Mouse (Mus musculus) forebrain, embryonic 15.5 days (tissue): ENCODE results near the gene Tmem92. TPM values are rescaled to one million over a fixed set of nuclear protein-coding genes. Genes with fewer than 3 reads are reported as not detected.
"Not testable (repeated sequence)": the region's sequence is repeated elsewhere in the genome, so short reads cannot be mapped to it uniquely, and the experiment has no call there.

Experiments used
- ATAC-seq: fragments of 200-750 bp; cut with Nextera tagmentation; replicated peaks from 2 replicates; pipeline ENCODE4 v1.8.0; 2017; ENCODE audit warnings: mild to moderate bottlenecking, moderate TSS enrichment, moderate library complexity
- H3K27ac ChIP-seq: fragments of 300-500 bp; sonication (generic); replicated peaks from 2 replicates; pipeline ENCODE4 v1.5.1; 2015; ENCODE audit warnings: mild to moderate bottlenecking, inconsistent platforms
- H3K27me3 ChIP-seq: fragments of 300-500 bp; sonication (generic); 2 replicates; pipeline ENCODE4 v1.6.1; 2015; ENCODE audit warnings: inconsistent platforms
- H3K36me3 ChIP-seq: fragments of 300-500 bp; sonication (generic); 2 replicates; pipeline ENCODE4 v1.6.1; 2015; ENCODE audit warnings: mild to moderate bottlenecking, inconsistent platforms
- H3K4me1 ChIP-seq: fragments of 300-500 bp; sonication (generic); 2 replicates; pipeline ENCODE4 v1.6.1; 2015; ENCODE audit warnings: inconsistent platforms
- H3K4me2 ChIP-seq: fragments of 300-500 bp; sonication (generic); replicated peaks from 2 replicates; pipeline ENCODE4 v1.6.1; 2015; ENCODE audit warnings: mild to moderate bottlenecking, inconsistent platforms
- H3K4me3 ChIP-seq: fragments of 300-500 bp; sonication (generic); 2 replicates; pipeline ENCODE4 v1.5.1; 2015; ENCODE audit warnings: mild to moderate bottlenecking, inconsistent platforms
- H3K9ac ChIP-seq: fragments of 300-500 bp; sonication (generic); replicated peaks from 2 replicates; pipeline ENCODE4 v1.6.1; 2015; ENCODE audit warnings: mild to moderate bottlenecking, inconsistent platforms
- H3K9me3 ChIP-seq: fragments of 300-500 bp; sonication (generic); 2 replicates; pipeline ENCODE4 v1.6.1; 2016; ENCODE audit warnings: inconsistent platforms
- WGBS: fragments of 180-500 bp; shearing (Covaris S2); methylation state at CpG from one replicate; pipeline ENCODE4 v1.1.7; 2015; ENCODE audit warnings: mixed read lengths; 5-methylcytosine and 5-hydroxymethylcytosine counted together
- polyA plus RNA-seq: library from polyadenylated mRNA; unstranded; fragments of >200 nt; fragmentation: Nextera tagmentation; extraction: Ambion mirVana; gene quantifications from 2 replicates; pipeline ENCODE4 v1.2.1, GENCODE M21; 2015

Tmem92 gene
- 0.13 TPM in 1 of 2 replicates, not detected in the other for polyA plus RNA-seq

GRCm38 (mm10) chr11:94782603-94783002, at the start of gene Tmem92:
Tmem92 (minus strand) TSS chr11:94782703.
- H3K9me3 ChIP-seq, result no peaks in the 10 kb centered on the region
- no peaks in the 10 kb centered on the region for H3K4me1 ChIP-seq
- no peak within 1 kb of the TSS for H3K27ac ChIP-seq
- H3K4me2 ChIP-seq, result no peak within 1 kb of the TSS
- H3K4me3 ChIP-seq, result no peak within 1 kb of the TSS
- ATAC-seq, result no peak
- H3K27me3 ChIP-seq, result no peaks in the 10 kb centered on the region
- no peaks in the 10 kb centered on the region for H3K36me3 ChIP-seq
- no peak within 1 kb of the TSS for H3K9ac ChIP-seq

GRCm38 (mm10) chr11:94828966-94829365, 46.5 kb upstream of the Tmem92 start:
- Histone ChIP-seq H3K36me3 (no peaks in the 10 kb centered on the region), H3K4me3 (no peak overlapping the region), H3K4me2 (no peak overlapping the region), H3K4me1 (no peaks in the 10 kb centered on the region), H3K27ac (no peak overlapping the region), H3K9me3 (no peaks in the 10 kb centered on the region), H3K9ac (no peak overlapping the region), H3K27me3 (no peaks in the 10 kb centered on the region)
- no peak for ATAC-seq
- WGBS, result 78% methylated on average over 3 of the region's 3 CpGs

GRCm38 (mm10) chr11:94819427-94819826, 36.9 kb upstream of the Tmem92 start:
- H3K9me3 ChIP-seq, H3K4me2 ChIP-seq, H3K4me3 ChIP-seq, H3K27me3 ChIP-seq, ATAC-seq, H3K27ac ChIP-seq, H3K4me1 ChIP-seq, H3K36me3 ChIP-seq, H3K9ac ChIP-seq: not testable (repeated sequence)

GRCm38 (mm10) chr11:94818946-94819345, 36.4 kb upstream of the Tmem92 start:
- H3K4me3 ChIP-seq, H3K27me3 ChIP-seq, H3K27ac ChIP-seq, H3K36me3 ChIP-seq, H3K9me3 ChIP-seq, ATAC-seq, H3K9ac ChIP-seq, H3K4me1 ChIP-seq, H3K4me2 ChIP-seq: not testable (repeated sequence)

- H3K4me1 ChIP-seq, H3K4me3 ChIP-seq, ATAC-seq, H3K4me2 ChIP-seq, H3K9me3 ChIP-seq, H3K36me3 ChIP-seq, H3K27me3 ChIP-seq, H3K9ac ChIP-seq, H3K27ac ChIP-seq: not testable (repeated sequence)
- WGBS, result 70% methylated on average over 2 of the region's 3 CpGs
These were observed 29.0 kb upstream of the Tmem92 start for GRCm38 (mm10) chr11:94811537-94811936.

DNA sequence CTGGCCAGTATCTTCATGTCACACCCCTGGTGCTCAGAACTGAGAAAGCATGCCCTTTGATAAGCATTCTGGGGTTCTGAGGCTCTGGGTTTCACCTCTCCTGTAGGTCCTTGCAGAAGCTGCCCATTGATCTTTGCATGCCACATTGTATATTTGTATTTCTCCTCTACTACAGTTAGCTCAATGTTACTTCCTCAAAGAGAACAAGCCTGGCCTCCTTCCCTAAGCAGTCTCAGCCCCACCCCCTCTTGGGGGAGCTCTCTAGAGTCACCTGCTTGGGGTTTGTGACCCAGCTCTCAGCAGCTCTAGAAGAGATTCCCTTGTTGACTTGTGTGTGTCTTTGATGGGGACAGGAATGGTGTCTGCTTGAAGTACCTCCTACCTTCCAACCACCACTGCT, 9.2 kb upstream of the Tmem92 start:
- Histone ChIP-seq H3K9me3 (no peaks in the 10 kb centered on the region), H3K36me3 (no peaks in the 10 kb centered on the region), H3K4me3 (no peak overlapping the region), H3K27me3 (no peaks in the 10 kb centered on the region), H3K9ac (no peak overlapping the region), H3K4me2 (no peak overlapping the region), H3K4me1 (no peaks in the 10 kb centered on the region), H3K27ac (no peak overlapping the region)
- ATAC-seq, result no peak

GRCm38 (mm10) chr11:94785247-94785646, 2.7 kb upstream of the Tmem92 start:
- H3K36me3 ChIP-seq, result no peaks in the 10 kb centered on the region
- no peak overlapping the region for H3K27ac ChIP-seq
- 10% methylated on average over 2 of the region's 2 CpGs for WGBS
- H3K4me3 ChIP-seq, result no peak overlapping the region
- ATAC-seq, result no peak
- no peaks in the 10 kb centered on the region for H3K27me3 ChIP-seq
- H3K9me3 ChIP-seq, result no peaks in the 10 kb centered on the region
- no peaks in the 10 kb centered on the region for H3K4me1 ChIP-seq
- no peak overlapping the region for H3K4me2 ChIP-seq
- no peak overlapping the region for H3K9ac ChIP-seq

DNA sequence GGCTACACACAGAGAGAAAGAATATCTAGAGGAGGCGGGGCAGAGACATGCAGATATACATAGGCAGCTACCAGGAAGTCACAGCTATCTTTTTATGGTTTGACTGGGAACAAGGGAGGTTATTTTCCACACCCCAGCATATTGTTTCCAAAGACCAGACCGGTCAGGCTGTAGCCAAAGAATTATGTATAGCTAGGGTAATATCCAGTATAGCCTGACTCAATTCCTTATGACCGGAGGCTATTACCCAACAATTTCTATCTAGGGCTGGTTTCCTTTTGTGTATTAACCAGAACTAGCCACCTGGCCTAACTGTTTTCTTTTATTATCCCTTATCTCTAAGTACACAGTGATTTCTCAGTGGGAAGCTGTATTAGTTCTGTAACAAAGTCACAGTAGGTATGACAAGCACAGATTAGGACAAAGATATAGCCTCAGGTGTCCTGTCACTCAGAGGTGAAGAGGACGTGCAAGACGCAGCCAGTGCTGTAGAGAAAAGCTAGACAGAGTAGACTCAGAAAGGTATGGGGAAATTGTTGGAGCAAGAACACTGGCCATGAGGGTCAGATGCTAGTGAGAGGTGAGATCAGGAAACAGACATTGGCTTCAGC, 7.5 kb downstream of the Tmem92 start:
- H3K4me3 ChIP-seq, result no peak overlapping the region
- H3K4me2 ChIP-seq, result no peak overlapping the region
- H3K27ac ChIP-seq, result no peak overlapping the region
- no peak for ATAC-seq
- no peaks in the 10 kb centered on the region for H3K4me1 ChIP-seq
- H3K9me3 ChIP-seq, result no peaks in the 10 kb centered on the region
- no peak overlapping the region for H3K9ac ChIP-seq
- H3K27me3 ChIP-seq, result no peaks in the 10 kb centered on the region
- WGBS, result 88% methylated on average over 5 of the region's 5 CpGs
- H3K36me3 ChIP-seq, result no peaks in the 10 kb centered on the region

DNA sequence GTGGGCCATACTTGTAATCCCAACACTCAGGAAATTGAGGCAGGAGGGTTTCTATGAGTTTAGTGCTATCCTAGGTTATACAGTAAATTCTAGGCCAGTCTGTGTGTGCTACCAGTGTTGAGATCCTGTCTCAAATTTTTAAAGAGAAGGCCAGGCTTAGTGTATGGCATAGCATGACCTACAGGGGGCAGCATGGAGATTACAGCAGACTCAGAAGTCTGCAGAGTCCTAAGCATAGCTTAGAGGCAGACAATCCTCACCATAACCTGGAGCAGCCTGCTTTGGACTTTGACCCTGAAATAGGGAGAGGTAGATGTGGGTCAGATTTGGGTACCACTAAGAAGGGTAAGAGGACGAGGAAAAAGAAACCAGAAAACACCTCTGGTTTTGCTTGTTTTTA, 8.7 kb downstream of the Tmem92 start:
- WGBS, result 79% methylated on average over 1 of the region's 1 CpGs
- Histone ChIP-seq H3K27me3 (no peaks in the 10 kb centered on the region), H3K9ac (no peak overlapping the region), H3K27ac (no peak overlapping the region), H3K4me2 (no peak overlapping the region), H3K4me1 (no peaks in the 10 kb centered on the region), H3K4me3 (no peak overlapping the region), H3K9me3 (no peaks in the 10 kb centered on the region), H3K36me3 (no peaks in the 10 kb centered on the region)
- no peak for ATAC-seq

GRCm38 (mm10) chr11:94772363-94773055, 10.0 kb downstream of the Tmem92 start:
- no peak overlapping the region for H3K4me3 ChIP-seq
- WGBS, result 82% methylated on average over 3 of the region's 3 CpGs

DNA sequence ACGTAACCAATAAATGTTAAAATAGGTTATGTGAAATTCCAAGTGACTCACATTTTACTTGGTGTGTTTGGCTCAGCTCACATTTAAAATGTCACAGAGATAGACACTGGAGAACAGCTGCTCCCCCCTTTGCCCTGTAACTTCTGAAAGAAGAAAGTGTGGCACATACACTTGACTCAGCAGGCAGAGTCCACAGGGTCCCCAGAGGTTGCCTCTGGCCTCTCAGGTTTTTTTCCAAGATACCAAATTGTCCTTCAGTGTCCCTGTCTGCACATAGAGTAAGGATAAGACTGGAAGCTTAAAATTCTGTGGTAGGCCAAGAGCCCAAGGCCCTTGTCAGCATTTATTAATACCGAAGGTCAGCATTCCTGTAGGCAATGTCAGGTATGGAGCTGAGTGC, 15.3 kb downstream of the Tmem92 start:
- WGBS, result 96% methylated on average over 2 of the region's 2 CpGs
- H3K36me3 ChIP-seq, result no peaks in the 10 kb centered on the region

More at GRCm38 (mm10) chr11:94772363-94773055, 10.0 kb downstream of the Tmem92 start:
- Histone ChIP-seq H3K27ac (no peak overlapping the region), H3K27me3 (no peaks in the 10 kb centered on the region), H3K4me2 (no peak overlapping the region), H3K4me1 (no peaks in the 10 kb centered on the region), H3K9me3 (no peaks in the 10 kb centered on the region), H3K9ac (no peak overlapping the region), H3K36me3 (no peaks in the 10 kb centered on the region)
- ATAC-seq, result no peak

DNA sequence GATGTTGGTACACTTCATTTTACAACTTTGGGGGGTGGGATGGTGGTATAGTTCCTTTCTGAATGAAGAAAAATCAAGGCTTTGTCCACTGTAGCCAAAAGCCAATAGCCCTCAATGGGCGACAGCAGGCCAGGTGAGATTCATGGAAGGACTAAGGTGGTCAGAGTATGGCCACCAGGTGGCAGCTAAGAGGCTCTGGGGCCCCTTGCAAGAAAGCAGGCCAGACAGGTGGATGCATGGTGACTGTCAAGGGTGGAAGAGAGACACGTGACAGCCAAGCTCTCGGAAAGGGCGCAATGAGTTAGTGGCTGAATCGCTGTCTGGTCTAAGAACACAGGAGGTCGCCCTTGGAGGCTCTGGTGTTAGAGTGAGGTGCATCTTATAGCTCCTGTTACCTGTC, 19.7 kb downstream of the Tmem92 start:
- no peak for ATAC-seq
- Histone ChIP-seq H3K27ac (no peak overlapping the region), H3K4me2 (no peak overlapping the region), H3K9ac (no peak overlapping the region), H3K4me1 (no peaks in the 10 kb centered on the region), H3K36me3 (no peaks in the 10 kb centered on the region), H3K9me3 (no peaks in the 10 kb centered on the region), H3K4me3 (no peak overlapping the region), H3K27me3 (no peaks in the 10 kb centered on the region)
- WGBS, result 31% methylated on average over 6 of the region's 6 CpGs

More for the DNA sequence above, 15.3 kb downstream of the Tmem92 start:
- Histone ChIP-seq H3K4me2 (no peak overlapping the region), H3K27ac (no peak overlapping the region), H3K4me3 (no peak overlapping the region), H3K9me3 (no peaks in the 10 kb centered on the region), H3K27me3 (no peaks in the 10 kb centered on the region), H3K9ac (no peak overlapping the region), H3K4me1 (no peaks in the 10 kb centered on the region)
- no peak for ATAC-seq

DNA sequence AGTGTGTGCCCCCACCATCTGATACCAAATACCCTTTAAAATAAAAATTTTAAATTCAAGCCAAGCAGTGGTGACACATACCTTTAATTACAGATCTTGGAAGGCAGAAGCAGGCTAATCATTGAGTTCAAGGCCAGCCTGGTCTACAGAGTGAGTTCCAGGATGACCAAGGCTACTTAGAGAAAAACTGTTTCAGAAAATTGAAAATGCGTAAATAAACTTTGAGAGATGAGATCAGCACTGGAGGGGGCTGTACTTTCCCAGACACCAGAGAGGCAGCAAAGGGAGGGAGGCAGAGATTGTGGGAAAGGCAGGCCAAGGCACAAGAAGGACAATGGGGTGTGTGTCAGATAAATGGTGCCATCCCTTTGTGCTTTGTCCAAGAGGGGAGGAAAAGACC, 20.2 kb downstream of the Tmem92 start:
- no peaks in the 10 kb centered on the region for H3K27me3 ChIP-seq
- WGBS, result 91% methylated on average over 1 of the region's 1 CpGs
- no peaks in the 10 kb centered on the region for H3K9me3 ChIP-seq
- H3K4me3 ChIP-seq, result no peak overlapping the region
- H3K9ac ChIP-seq, result no peak overlapping the region
- H3K4me1 ChIP-seq, result no peaks in the 10 kb centered on the region
- H3K27ac ChIP-seq, result no peak overlapping the region
- ATAC-seq, result no peak
- H3K36me3 ChIP-seq, result no peaks in the 10 kb centered on the region
- no peak overlapping the region for H3K4me2 ChIP-seq
